Mouse (Mus musculus) adrenal gland, adult 18-20 months (tissue): ENCODE results near the gene Fam207a. TPM values are rescaled to one million over a fixed set of nuclear protein-coding genes. Genes with fewer than 3 reads are reported as not detected.

Experiments
- DNase-seq, 2 experiments: peaks; one replicate each; pipeline ENCODE4 v3.0.0; 2021 to 2022; ENCODE audit warnings: low spot score in 2 of 2
- total RNA-seq, 2 experiments: library from RNA; stranded (reverse); gene quantifications; 1 replicate in 1 of 2; 2 replicates in 1 of 2; pipeline ENCODE4 v1.2.3; 2021

Fam207a gene
- total RNA-seq, 2 experiments from 2014 or later = 19.5 to 21.9 TPM

- no peak for DNase-seq
Measured at GRCm38 (mm10) chr10:77455251-77456010, 60.2 kb downstream of the Fam207a start.

- no peak for DNase-seq
Measured at GRCm38 (mm10) chr10:77454795-77455194, 60.8 kb downstream of the Fam207a start.

DNA sequence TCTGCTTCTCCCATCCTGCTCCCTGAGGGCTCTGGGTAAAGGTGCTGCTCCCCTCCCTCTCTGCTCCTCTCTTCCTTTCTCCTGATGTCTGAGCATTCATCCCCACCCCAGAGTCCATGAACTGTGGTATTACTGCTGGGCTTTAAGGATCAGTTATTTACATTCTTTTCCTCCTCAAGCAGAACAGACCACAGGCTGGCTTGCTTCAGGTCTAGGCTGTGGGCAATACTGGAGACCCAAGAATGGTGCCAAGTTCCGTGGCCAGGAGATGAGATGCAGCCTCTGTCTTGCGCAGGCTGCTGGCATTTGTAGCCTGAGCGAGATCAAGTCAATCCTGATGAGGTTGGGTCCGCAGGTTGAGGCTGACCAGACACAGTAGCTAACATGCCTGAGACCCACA lies 63.8 kb downstream of the Fam207a start:
- DNase-seq = no peak

GRCm38 (mm10) chr10:77450159-77450464 lies 65.5 kb downstream of the Fam207a start:
- DNase-seq = no peak

DNA sequence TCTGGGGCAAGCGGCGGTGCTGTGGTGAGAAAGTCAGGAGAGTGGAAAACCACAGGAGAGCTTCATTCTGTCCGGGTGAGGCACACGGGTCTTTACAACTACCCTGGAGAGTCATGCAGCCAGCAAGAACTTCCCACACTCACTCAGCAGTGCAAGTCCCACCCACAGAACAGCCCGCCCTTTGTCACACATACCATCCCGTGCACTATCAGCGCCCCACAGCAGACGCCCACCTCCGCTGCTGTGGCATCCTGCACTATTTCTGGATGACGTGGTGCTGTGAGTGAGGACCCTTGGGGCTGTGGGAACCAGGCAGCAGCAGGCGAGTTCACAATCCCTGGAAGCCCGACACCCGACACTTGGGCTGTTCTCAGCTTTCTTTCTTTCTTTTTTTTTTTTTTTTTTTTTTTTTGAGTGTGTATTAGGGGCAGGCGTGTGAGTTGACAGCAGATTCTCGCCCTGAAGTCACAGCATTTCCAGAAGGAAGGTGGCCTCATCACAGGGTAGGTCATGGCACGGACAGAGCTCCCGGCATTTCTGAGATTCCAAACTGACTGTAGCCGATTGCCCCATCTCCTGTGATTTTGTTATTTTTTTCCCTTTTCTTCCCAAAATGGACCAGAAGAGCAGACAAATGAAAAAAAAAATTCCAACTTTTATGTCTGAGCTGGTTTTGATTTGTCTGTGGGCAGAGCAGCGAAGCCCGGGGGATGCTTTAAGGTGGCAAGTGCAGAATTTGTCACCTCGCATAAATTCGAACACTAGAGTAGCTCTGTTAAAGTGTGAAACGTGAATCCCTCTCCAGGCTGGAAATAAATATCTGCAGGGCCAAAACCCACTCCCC lies 66.0 kb downstream of the Fam207a start:
- no peak for DNase-seq

DNA sequence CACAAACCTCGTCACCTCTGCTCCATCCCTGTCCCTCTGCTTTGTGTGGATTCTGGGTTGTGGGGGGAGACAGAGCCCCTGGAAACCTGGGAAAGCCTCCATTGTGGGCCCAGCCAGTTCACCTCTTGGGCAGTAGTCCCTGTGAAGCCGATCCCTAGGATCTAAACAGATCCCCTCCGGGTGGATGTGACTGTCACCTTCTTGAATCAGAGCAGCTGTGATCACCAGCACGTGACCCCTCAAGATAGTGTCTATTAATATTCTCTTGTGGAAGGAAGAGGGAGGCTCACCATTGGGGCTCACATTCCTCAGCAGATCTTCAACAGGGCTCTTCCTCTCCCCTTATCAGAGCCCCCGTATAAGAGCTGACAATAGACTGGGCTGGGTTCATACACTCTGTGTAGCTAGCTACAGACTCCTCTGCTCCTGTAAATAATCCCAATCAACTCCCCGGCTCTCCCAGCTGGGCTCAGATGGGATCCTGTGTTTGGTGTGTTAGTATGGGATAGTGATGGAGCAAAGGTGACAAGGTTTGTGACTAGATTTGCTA lies 66.8 kb downstream of the Fam207a start:
- DNase-seq = no peak

DNA sequence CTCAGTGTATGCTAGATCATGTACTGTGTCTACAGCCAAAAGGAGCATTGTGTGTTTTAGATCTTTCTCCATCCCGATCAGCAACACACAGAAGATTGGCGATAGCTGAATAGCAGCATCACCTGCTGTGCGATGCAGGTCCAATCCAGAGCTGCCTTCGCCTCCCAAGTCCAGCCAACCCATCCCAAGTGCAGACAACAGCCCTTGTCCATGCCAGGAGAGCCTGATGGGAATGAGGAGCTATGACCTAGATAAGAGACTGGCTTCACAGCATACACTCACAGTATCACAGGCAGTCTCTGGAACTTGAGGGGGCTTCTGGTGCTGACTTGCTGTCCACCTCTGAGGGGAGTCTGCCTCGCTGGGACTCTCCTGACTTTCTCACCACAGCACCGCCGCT lies 67.4 kb downstream of the Fam207a start:
- DNase-seq = no peak

DNA sequence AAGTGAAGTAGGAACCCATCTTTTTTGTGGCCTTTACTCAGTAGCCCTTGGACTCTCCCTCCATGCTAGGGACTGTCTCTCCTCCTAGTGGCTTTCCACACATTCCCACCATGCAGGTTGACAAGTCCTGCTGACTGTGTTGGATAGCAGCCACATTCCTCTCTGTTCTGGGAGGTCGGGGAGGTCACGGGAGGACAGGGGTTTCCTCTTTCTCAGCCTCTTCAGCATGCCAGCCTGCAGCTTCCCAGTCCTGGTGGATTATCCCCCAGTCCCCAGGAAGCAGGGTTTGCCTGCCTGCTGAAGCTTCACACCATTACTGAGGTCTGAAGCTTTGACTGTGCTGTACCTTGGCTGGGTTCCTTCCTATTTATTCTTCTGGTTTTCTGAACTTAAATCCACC lies 67.8 kb downstream of the Fam207a start:
- no peak for DNase-seq

GRCm38 (mm10) chr10:77442250-77442649 lies 73.3 kb downstream of the Fam207a start:
- no peak for DNase-seq

- DNase-seq = no peak
Measured at GRCm38 (mm10) chr10:77441812-77442211, 73.8 kb downstream of the Fam207a start.

DNA sequence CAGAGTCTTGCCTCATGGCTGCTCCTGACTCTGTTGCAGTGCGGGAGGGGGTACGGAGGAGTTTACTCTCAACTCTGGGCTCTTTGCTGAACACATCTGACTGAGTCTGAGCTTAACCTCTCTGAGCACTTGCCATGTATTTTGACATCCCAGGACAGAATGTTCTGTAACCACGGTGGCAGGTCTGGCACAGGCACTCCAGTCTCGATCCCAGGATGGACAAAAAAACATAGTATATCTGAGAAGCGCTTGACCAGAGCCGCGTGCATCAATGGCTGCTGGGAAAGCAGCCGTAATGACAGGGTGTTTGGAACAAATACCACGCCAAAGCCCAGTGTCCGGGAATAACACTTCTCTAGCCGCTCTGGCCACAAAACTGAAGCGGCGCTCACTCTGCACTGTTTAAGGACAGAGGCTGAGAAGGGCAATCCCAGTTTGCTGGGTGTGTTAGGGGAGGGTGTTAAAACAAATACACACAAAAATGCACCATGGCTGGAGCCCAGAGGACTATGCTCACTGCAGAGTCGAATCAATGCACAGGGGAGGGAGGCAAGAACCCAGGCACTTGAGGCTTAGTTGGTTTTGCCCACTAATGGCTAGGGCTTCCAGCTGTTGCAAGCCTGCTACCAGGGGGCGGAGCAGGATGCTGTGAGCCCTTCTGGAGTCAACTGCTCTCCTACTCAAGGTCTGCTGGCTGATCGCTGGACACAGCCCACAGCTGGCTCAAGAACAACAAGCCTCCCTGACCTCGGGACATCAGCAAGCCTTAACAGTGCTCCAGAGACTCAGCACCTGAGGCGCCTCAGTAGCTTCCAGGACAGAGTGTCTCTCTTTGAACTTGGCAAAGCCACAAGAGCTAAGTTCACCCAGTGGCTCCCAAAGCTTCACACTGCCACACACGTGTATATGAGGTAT lies 74.5 kb downstream of the Fam207a start:
- no peak for DNase-seq

DNA sequence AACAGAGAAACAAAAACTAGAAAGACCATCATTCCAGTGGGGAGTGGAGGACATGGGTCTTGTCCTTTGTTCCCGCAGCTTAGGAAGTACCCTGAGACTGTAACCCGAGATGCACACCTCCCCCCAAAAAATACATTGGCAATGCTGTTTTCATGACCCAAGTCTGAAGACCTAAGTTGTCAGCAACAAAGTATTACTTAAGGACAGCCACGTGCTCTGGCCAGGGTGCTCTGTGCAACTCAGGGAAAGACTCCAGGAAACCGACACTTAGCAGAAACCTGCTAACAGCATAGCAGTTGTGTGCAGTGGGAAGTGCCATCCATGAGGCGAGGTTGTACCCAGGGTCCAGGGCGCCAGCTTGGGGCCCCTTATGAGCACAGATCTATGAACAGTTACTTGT lies 75.3 kb downstream of the Fam207a start:
- DNase-seq = no peak

DNA sequence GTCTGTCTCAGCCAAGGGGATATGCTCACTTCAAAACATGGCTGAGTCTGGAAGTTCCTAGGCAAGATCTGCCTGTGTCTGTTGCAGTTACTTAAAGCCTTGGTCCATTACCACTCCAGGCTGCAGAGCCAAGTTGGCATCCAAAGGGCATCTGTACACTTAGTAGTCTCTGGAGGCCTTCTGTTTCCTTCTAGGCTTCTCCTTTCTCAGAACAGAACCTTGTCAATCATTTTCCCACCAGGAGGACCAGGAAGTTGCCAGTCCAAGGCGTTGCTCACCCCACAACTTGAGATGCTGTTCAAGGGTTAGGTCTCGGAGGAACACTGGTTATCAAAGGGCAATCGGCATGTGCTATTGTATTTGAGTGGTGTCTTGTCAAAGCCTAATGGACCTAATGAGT lies 76.6 kb downstream of the Fam207a start:
- DNase-seq = no peak

- DNase-seq = no peak
Measured at GRCm38 (mm10) chr10:77438021-77438420, 77.6 kb downstream of the Fam207a start.

Other genes with a start within 250 kb of the Fam207a start
- 100 to 1,000 TPM in 1 of 2 experiments, 10 to 100 TPM in 1; 31.3 to 113 TPM for gene Adarb1, start 97.5 kb downstream of the Fam207a start, total RNA-seq
- 10 to 100 TPM in 1 of 2 experiments, 1 to 10 TPM in 1; 7.8 to 16.2 TPM for gene Itgb2, start 14.5 kb upstream of the Fam207a start, total RNA-seq
- 100 to 1,000 TPM; 175 to 203 TPM for gene Pttg1ip, start 65.9 kb upstream of the Fam207a start, total RNA-seq
- 10 to 100 TPM; 91.8 to 98.8 TPM for gene Sumo3, start 90.3 kb upstream of the Fam207a start, total RNA-seq
- gene Gm49325, start 90.4 kb upstream of the Fam207a start, total RNA-seq = 10 to 100 TPM; 13.1 to 17.1 TPM
- gene Ube2g2, start 106.5 kb upstream of the Fam207a start, total RNA-seq = 10 to 100 TPM; 67.2 to 74.1 TPM
- gene Tspear, start 170.8 kb upstream of the Fam207a start, total RNA-seq = under 1 TPM; 0.27 to 0.51 TPM
- gene Gm19402, start 175.0 kb upstream of the Fam207a start, total RNA-seq = not detected
- gene Gm9508, start 181.4 kb upstream of the Fam207a start, total RNA-seq = not detected
- gene Gm10272, start 190.8 kb upstream of the Fam207a start, total RNA-seq = not detected
- not detected for gene Gm10024, start 195.7 kb upstream of the Fam207a start, total RNA-seq
- not detected for gene Gm10142, start 200.0 kb upstream of the Fam207a start, total RNA-seq
- gene Krtap12-1, start 204.8 kb upstream of the Fam207a start, total RNA-seq = not detected
- gene Gm10100, start 210.7 kb upstream of the Fam207a start, total RNA-seq = not detected
- not detected for gene Gm18596, start 226.9 kb upstream of the Fam207a start, total RNA-seq
- not detected for gene Gm9736, start 235.6 kb upstream of the Fam207a start, total RNA-seq
- gene Gm3233, start 243.9 kb upstream of the Fam207a start, total RNA-seq = not detected